Mouse (Mus musculus): ENCODE data around the gene Cdk5rap2.

Cdk5rap2 gene

DNA sequence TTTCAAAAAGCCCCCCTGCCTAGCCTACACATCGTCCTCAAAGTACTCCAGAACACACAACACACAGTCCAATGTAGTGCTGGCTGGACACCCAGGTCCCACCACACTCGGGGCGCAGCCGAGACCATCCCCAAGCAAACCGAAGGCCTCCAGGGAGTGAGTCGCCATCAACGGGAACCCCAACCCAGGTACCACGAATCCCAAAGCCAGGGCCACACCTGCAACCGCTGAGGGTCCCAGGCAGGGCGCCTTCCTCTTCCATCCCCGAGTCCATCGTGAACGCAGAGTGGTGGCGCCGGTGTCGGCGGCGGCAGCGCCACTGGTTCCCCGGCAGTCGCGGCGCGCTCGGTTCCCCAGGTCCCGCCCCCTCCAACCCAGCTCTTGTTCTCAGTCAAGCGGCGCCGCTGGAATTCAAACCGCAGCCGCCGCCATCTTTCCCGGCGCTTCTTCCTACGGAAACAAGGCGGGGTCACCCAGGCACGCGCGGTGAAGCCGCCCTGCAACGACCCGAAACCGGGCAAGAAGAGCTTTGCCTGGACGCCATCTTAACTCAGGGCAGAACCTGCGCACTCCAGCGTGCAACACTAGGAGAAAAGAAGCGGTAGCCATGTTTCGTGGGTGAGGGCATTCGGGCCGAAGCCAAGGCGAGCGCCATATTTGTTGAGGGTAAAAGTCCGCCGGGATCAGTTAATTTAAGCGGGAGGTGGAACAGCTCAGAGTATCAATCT lies at the start of gene Cdk5rap2:
Cdk5rap2 (minus strand) TSS at position 450 of the 728 bp plus-strand sequence.
- DNase-seq (ENCODE audit: low read depth, low spot score): peak; percentile 97

DNA sequence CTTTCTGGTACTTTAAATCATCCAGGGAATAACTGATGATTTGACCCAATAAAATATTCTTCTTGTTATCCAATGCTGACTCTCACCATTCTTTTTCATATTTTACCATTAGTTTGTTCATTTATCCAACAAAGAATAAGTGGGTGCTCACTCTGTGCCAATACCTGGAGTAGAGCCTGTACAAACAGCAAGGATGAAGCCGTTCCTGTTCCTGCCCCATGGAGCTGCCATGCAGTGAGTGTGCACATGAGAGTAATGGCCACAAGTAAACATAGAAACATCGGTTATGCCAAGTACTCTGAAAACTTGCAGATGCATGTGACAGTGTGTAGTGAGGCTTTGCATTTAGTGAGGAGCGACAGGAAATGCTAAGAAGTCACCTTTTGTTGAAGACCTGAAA lies 41.9 kb upstream of the Cdk5rap2 start:
- DNase-seq (ENCODE audit: low read depth, low spot score): no peak

DNA sequence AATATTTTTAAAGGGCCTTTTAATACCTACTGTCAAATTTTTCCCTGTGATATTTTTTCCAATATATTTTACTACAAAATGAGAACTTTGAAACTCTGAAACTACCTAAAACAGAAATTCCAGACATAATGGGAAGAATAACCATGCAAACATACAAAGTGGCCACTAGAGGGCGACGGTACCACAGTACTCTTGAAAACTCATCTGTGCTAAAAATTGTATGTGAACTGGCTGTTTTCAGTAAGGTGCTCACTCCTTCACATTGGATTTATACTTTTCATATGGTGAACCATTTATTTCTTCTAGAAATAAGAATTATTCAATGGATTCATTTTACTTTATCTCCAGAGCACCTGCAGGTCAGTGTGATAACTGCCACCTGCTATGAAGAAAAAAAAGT lies 41.5 kb upstream of the Cdk5rap2 start:
- DNase-seq (ENCODE audit: low read depth, low spot score): peak; percentile 75

DNA sequence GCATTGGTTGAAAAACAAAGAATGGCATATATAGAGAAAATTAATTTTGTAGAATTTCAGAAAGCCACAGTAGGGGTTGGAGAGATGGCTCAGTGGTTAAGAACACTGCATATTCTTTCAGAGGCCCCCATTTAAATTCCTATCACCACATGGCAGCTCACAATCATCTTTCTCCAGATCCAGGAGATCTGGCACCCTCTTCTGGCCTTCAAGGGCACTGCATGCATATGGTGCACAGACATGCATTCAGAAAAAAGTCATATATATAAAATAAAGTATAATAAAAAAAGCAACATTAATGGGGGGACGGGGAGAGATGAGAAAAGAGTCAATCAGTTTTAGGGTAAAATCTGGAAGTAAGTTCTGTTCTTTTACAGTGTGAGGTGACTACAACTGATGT lies 39.4 kb upstream of the Cdk5rap2 start:
- peak; percentile 12 for DNase-seq (ENCODE audit: low read depth, low spot score)

DNA sequence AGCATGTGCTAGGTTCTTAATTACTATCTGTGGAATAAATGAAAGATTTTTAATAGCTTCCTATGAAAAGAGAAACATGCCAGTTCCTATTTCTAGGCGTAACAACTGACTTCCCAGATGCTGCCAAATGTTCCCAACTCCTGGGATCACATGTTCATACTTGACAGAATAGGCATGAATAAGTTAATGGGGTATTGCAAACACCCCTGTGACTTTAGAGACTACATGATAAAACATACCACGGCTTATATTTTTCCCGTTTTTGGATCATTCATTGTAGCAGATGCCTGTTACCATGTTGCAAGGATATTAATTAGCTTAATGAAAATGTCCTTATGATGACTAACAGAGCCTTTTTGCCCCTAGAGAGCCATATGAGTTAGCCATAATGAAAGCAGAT lies 36.5 kb upstream of the Cdk5rap2 start:
- no peak for DNase-seq (ENCODE audit: low read depth, low spot score)

DNA sequence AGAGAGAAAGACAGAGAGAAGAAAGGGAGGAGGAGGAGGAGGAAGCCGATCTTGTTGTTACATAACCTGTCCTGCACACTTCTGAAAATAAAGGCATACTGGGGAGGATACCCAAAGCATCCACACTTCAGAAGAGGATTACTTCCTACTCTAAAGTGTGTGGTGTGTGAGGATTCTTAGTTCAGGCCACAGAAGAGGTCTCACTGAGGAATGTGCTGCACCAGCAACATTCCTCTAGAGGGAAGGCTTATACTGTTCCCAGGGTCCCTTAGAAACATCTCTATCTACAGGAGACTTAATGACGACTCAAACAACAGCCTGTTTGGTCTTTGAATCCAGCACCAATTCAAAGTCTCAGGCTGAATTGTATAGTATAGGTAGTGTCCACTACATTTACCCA lies 10.0 kb upstream of the Cdk5rap2 start:
- no peak for DNase-seq (ENCODE audit: low read depth, low spot score)

DNA sequence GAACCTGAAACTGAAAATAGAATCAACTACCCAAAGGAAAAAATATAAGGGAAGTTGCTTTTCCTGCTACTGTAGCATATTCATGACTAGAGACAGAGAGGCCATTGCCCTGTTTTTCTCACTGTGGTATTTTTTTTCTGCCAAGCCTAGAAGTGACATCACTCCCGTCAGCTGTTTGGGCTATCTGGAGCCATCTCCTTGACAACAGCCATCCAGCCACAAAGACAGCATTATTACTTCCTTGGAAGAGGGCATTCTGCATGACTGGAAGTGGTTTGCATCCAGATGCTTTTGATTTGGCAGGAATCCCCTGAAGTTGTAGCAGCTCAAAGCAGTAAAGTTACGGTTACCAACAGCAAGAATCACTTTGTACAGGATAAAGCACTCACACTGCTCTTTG lies 1.9 kb upstream of the Cdk5rap2 start:
- DNase-seq (ENCODE audit: low read depth, low spot score): peak; percentile 94

DNA sequence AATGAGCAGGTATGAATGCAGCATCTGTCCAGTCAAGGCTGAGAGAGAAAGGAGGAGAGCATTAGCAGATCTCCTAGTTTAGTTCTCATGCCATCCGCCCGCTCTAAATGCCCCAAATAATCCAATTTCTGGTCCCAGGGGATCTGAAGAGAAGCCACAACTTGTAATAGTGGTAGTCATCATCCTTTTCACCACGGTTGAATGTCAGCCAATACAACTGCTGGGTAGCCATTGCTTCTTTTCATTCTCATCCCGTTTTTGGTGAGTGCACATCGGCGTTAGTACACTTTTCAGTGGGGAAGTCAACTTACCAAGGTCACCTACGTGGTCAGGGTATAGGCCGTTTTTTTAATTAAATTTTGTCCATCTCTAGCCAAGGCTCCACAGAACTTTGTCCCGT lies 787 bp downstream of the Cdk5rap2 start:
- peak; percentile 60 for DNase-seq (ENCODE audit: low read depth, low spot score)

DNA sequence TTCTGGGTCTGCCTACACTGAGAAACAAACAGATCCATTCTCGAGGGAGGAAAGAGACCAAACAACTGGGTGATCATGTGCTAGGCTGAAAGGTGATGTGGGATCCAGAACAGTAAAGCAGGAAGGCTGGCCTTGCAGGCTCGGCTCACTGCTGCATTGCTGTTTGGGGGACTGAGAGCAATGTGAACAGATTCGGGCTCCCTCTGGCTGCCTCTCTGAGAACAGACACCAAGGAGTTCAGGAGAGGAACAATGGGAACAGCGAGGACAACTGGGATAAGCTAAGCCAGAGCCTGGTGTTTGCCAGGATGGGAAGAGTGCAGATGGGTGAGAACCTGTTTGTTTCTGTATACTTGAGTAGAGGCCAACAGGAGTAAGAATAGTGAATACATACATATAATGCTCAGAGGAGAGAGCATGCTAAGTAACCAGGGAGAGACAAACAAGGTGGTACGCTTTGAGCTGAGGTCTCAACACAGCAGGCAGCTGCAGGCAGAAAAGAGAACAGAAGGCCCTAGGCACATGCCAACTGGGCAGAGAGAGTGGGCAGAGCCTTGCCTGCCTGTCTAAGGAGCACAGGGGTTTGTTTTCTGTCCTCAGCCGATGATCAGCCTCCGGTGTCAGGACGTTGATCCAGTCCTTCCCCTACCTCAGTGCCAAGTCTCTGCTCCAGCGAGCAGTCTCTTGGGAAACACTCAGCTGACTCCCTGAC lies 8.0 kb downstream of the Cdk5rap2 start:
- no peak for DNase-seq (ENCODE audit: low read depth, low spot score)

DNA sequence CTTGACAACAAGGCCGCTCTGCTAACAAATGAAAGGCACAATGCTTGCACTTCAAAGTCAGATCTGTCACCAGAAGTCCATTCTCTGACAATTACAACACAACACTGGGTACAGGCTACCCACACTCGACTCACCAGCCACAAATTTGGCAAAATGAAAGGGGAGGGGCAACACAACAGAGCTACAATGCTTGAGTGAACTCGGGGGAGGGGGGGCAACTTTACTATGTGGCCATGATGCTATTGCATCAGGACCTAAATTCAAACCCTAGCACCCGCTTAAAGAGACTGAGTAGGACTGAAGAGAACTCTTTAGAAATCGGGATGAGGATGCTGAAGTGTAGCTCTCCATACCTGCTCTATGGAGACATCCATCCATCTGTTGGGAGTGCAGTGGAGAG lies 10.8 kb downstream of the Cdk5rap2 start:
- DNase-seq (ENCODE audit: low read depth, low spot score): peak; percentile 27

DNA sequence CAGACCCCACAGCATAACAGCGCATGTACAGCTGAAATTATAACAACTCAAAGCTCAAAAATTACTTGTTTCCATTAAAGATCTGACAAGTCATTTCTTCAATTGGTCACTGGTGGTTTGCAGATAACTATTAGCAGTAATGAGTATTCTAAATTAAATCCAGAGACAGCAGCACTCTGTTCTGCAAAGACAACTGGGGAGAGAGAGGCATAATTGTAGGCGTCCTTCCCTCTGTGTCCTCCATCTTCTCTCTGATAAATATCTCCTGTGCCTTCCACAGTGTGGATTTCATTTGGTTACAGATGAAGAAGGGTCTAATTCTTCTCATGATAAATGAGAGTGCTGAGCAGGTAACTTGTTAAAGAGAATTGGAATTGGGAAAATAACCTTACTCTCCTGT lies 11.2 kb downstream of the Cdk5rap2 start:
- no peak for DNase-seq (ENCODE audit: low read depth, low spot score)

DNA sequence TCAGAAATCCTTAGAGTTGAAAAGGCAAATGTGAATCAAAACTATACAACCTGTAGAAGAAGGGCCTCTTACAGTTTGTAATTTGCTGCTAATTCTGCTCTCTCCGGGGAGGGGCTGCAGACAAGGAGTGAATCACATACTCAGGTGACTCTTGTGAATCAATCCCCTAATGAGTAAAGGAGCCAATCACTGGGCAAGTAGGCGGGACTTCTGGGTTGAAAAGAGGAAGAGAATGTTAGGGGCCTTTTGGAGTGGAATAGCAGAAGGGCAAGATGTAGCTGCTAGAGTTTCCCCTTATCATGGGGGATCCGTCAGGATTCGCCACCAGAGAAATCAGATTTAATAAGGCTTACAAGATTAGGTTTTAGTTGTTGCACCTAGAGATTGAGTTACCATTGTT lies 12.2 kb downstream of the Cdk5rap2 start:
- DNase-seq (ENCODE audit: low read depth, low spot score): peak; percentile 15

DNA sequence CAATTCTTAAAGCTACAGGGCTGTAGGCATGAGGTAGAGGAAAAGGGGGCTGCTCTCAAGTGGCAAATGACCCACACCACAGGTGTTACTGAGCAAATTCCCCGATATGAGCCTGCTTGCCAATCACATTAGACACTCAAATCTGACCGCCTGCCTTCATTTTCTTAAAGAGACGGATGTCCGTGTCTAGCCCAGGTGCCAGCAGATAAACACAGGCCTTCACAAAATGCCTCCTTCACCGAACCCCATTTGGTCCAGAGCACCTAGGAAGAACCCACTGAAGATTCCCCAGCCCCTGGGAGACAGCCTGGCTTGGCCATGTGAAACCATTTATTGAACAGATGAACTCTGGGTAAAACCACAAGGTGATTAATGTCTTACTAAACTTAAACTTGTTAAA lies 13.5 kb downstream of the Cdk5rap2 start:
- no peak for DNase-seq (ENCODE audit: low read depth, low spot score)

DNA sequence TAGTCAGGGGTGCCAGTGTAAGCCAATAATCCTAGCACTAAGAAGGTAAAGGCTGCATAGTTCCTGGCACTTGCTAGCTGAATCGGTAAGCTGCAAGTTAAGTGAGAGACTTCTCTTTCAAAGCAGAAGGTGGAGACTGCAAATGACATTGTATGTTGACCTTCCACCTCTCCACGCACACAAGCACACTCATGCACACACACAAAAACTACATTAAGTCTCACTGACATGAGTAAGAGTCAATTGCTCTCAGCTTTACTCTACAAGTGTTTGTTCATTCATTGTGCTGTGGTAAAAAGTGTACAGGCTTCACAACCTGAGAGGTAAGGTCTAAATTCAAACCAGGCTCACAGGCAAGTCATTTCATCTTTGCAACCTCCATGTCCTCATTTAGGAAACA lies 15.5 kb downstream of the Cdk5rap2 start:
- DNase-seq (ENCODE audit: low read depth, low spot score): no peak

DNA sequence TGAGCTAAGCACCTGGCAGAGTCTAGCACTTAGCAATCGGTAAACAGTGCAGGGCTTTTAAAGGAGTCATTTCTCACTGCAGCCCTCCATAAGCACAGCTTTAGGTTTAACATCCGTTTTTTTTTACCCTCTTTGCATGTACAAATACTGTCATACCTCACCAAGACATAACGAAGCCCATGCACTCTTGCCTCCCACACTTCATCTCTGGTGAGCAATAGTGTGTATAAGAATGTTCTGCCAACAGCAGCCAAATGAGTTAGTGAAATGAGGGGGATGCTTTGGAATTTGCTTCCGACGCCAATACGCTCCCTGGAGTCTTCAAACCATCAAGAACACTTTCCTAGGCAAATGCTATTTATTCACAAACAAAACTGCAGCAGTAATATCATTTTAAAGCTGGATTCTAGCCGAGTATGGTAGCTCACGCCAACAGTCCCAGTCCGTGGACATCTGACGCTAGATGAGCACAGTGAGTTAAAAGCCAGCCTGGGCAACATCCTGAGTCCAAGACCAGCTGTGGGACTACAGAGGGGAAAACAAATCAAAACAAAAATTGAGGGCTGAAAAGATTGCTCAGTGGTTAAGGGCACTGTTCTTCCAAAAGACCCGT lies 18.4 kb downstream of the Cdk5rap2 start:
- no peak for DNase-seq (ENCODE audit: low read depth, low spot score)

DNA sequence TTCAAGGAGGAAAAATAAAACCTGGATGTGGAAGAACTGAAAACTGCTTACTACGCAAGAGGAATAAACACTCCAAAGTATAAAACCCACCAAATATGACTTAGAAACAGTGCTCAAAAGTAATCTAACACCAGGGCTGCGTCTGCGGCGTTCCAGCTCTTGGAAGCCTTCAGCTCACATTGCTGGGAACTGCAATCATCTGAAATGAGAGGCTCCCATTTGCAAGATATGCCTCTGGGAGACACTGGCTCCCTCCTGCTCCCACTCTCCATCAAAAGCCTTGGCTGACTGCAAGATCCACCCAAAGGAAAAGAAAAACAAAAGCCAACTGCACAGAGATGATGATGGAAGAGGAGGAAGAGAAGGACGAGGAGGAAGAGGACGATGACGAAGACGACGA lies 19.2 kb downstream of the Cdk5rap2 start:
- no peak for DNase-seq (ENCODE audit: low read depth, low spot score)

DNA sequence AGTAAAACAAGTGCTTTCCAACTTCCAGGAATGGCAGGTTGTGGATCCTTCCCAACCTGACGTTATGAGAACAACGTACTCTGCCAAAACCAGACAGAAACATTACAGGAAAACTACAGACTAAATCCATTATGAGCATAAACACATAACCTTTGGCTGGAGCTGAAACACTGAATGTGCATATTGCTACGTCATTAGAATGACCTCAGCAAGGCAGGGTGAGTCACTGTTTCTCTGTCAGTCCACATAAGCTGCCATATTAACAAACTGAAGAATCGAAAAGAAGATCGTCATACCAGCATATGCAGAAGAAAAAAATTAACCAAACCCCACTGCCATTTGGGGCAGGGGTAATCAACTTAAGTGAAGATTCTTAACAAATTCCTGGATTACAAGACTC lies 24.0 kb downstream of the Cdk5rap2 start:
- peak; percentile 58 for DNase-seq (ENCODE audit: low read depth, low spot score)

DNA sequence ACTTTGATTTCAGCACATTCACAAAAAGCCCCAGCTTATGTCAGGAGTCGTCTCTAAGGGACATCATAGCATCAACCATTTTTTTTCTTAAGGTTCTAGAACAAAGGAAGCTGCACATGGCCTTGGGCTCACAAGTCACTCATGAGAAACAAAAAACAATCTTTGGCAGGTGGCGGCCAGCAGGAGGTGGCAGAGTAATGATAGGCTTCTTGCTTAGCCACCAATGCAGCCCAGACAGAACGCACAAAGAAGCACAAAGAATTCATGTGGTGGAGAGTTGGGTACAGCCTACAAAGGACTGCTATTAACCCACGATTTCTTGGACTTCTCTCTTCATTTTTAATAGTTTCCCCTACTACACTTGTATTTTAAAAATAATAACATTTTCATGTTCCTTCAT lies 32.9 kb downstream of the Cdk5rap2 start:
- no peak for DNase-seq (ENCODE audit: low read depth, low spot score)

DNA sequence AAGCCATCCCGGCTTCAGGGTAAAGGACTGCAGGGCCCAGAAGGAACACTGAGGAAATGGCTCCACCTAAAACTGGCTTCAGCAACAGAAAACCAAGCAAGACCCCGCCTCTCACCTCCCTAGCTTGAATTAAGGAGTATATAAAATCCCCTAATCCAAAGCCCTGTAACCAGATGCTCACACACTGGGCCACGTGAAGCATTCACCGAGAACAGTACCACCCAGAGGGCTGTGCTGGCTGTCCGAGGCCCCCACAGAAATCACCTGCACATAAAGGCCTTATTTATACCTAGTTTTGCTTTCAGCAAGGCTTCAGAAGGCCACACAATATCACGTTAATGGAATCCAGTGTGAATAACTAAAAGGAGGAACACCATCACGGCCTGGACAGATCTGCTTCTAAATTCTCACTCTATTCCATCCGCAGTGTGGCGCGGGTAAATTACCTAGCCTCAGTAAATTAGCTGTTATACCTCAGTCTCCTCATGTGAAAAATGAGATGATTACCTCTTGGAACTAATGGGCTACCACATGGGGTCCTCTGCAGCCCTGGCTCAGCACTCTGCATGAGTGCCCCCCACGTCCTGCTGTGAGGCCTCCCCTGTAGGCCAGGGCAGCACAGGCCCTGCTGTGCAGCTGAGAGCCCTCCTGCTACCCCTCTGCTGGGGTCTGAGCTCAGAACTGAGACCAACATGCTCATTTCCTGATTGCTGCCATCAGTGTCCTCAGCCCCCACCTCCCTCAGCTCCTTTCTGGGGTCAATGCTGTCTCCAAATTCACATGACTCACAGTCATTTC lies 45.0 kb downstream of the Cdk5rap2 start:
- no peak for DNase-seq (ENCODE audit: low read depth, low spot score)

DNA sequence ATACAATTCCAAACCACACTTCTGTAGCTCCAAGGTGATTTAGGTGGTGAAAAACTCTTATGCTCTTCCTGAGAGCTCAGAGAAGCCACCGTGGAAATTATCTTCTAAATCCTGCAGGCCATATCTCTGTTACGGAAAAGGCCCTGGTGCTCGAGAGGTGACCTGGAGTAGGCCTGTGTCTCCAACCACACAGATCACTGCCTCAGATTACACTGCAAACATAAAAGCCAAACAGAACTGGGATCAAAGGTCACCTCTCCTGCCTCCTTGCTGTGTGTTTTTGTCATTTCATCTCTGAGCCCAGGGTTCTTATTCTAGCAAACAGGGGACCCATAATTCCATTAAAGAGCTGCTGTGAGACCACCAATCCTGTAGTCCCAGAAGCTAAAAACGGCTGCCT lies 48.9 kb downstream of the Cdk5rap2 start:
- no peak for DNase-seq (ENCODE audit: low read depth, low spot score)

DNA sequence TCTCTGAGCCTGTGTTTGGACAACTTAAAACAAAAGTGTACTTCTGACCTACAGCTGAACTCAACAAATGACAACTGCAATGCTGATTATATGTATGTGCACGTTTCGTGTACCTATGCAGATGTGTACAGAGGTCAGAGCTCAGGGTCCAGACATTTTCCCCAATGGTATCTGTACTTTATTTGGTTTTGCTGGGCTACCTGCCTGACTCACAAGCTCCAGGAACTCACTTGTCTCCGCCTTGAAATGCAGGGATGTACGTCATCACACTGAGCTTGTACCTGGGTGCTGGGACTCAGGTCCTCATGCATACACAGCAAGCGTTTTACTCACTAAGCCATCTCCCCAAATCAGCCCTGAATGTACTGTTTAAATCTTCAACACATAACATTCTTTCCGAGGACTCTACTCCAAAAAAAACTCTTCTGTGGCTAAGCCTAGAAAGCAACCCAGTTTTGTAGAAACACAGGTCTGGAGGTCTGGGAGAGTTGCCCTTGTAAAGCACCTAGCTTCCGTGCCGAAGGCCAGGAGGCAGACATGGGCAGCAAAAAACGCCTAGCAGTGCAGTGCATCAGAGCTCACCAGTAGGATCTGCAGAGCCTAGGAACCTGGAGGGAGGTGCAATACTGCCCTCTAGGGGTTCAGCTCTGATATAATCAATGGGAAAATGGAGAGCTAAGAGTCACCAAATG lies 54.4 kb downstream of the Cdk5rap2 start:
- peak; percentile 68 for DNase-seq (ENCODE audit: low read depth, low spot score)

DNA sequence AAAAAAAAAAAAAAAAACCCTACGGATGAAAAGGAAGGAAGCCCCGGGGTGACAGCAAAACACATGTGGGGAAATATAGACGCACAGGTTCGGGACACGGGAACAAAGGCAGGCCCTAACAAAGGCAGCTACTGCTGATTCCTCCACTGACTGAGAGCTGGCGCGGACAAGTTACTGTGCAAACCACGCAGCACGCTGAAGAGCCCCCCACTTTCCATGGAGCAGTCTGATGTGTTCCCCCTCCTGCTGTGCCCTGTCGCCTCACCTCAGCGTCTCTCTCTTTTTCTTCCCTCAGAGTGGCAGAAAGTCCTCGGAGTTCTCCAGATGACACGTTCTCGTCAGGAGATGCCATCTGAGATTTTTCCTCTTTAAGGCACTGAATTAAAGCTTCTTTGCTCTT lies 55.8 kb downstream of the Cdk5rap2 start:
- no peak for DNase-seq (ENCODE audit: low read depth, low spot score)
